Mouse (Mus musculus): Measurements from ENCODE around the gene Cadps. TPM values are rescaled to one million over a fixed set of nuclear protein-coding genes. Genes with fewer than 3 reads are reported as not detected.

Cadps gene
- total RNA-seq, 1 experiment from 2014 or later: not detected

GRCm38 (mm10) chr14:12780016-12780415, 42.9 kb downstream of the Cadps start:
- no peak for ATAC-seq (replicated peaks in 1 of 2; ENCODE audit: insufficient read depth in 1 of 2, low FRiP score in 2 of 2, low TSS enrichment in 1 of 2, low read depth in 1 of 2, poor library complexity in 2 of 2, severe bottlenecking in 2 of 2)

GRCm38 (mm10) chr14:12777990-12778389, 44.9 kb downstream of the Cadps start:
- ATAC-seq (replicated peaks in 1 of 2; ENCODE audit: insufficient read depth in 1 of 2, low FRiP score in 2 of 2, low TSS enrichment in 1 of 2, low read depth in 1 of 2, poor library complexity in 2 of 2, severe bottlenecking in 2 of 2): no peak

GRCm38 (mm10) chr14:12768870-12769269, 54.0 kb downstream of the Cadps start:
- ATAC-seq (replicated peaks in 1 of 2; ENCODE audit: insufficient read depth in 1 of 2, low FRiP score in 2 of 2, low TSS enrichment in 1 of 2, low read depth in 1 of 2, poor library complexity in 2 of 2, severe bottlenecking in 2 of 2): no peak

DNA sequence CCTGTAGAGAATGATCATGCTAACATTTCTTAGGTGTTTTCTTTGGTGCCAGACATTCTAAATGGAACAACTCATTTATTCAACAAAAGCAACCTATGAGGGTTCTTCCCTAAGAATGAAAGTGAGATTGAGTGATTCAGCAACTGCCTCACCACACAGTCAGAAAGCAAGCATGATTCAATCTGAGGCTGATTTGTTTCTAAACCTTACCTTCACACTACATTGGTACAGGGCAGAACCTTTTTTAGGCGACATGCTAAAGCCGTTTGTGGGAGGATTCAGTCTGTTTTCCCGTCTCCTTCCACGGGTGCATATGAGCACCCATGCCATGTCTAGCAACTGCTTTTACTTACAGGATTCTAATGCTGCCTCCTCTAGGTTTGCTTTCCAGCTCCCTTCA, 69.6 kb downstream of the Cadps start:
- no peak for ATAC-seq (replicated peaks in 1 of 2; ENCODE audit: insufficient read depth in 1 of 2, low FRiP score in 2 of 2, low TSS enrichment in 1 of 2, low read depth in 1 of 2, poor library complexity in 2 of 2, severe bottlenecking in 2 of 2)

- peak; percentile 69 to 89 for ATAC-seq (replicated peaks in 1 of 2; ENCODE audit: insufficient read depth in 1 of 2, low FRiP score in 2 of 2, low TSS enrichment in 1 of 2, low read depth in 1 of 2, poor library complexity in 2 of 2, severe bottlenecking in 2 of 2)
These were observed 71.1 kb downstream of the Cadps start for GRCm38 (mm10) chr14:12751821-12752220.

DNA sequence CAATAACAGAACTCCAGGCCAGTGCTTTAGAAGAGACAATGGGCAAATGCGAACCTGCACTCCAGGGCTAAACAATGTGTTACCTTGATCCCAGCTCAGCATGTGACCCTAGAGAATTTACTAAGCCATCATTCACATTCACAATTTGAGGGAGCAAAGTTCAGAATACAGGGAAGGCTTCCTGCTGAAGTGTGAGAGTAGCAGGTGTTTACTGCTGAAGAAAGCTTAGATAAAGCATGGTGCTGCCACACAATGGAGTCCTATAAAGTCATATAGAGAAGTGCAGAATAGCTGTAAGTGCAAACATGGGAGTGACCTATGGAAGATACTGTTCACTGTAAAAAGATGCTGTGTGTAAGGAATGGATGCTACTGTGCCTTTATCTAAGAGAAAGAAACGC, 91.9 kb downstream of the Cadps start:
- ATAC-seq (replicated peaks in 1 of 2; ENCODE audit: insufficient read depth in 1 of 2, low FRiP score in 2 of 2, low TSS enrichment in 1 of 2, low read depth in 1 of 2, poor library complexity in 2 of 2, severe bottlenecking in 2 of 2): no peak

- ATAC-seq (replicated peaks in 1 of 2; ENCODE audit: insufficient read depth in 1 of 2, low FRiP score in 2 of 2, low TSS enrichment in 1 of 2, low read depth in 1 of 2, poor library complexity in 2 of 2, severe bottlenecking in 2 of 2): no peak
These were observed 100.3 kb downstream of the Cadps start for GRCm38 (mm10) chr14:12722452-12723194.

DNA sequence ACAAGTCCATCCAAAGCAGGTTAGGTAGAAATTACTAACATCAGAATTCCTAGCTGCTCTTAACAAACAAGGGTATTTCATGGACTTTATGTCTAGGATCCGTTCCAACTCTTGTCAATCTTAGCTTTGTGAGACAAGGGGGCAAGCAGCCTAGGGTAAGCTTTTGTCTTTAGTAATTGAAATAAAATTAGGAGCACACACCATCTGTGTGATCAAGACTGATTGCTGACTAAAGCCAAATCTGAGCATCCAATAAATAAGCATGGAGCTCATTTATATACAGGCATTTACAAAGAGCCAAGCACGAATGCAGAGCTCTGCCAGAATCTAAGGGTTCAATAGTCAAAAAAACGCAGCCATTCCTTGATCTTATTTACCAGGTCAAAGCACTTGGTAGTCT, 104.1 kb downstream of the Cadps start:
- no peak for ATAC-seq (replicated peaks in 1 of 2; ENCODE audit: insufficient read depth in 1 of 2, low FRiP score in 2 of 2, low TSS enrichment in 1 of 2, low read depth in 1 of 2, poor library complexity in 2 of 2, severe bottlenecking in 2 of 2)

GRCm38 (mm10) chr14:12715906-12716659, 106.8 kb downstream of the Cadps start:
- ATAC-seq (replicated peaks in 1 of 2; ENCODE audit: insufficient read depth in 1 of 2, low FRiP score in 2 of 2, low TSS enrichment in 1 of 2, low read depth in 1 of 2, poor library complexity in 2 of 2, severe bottlenecking in 2 of 2): no peak

DNA sequence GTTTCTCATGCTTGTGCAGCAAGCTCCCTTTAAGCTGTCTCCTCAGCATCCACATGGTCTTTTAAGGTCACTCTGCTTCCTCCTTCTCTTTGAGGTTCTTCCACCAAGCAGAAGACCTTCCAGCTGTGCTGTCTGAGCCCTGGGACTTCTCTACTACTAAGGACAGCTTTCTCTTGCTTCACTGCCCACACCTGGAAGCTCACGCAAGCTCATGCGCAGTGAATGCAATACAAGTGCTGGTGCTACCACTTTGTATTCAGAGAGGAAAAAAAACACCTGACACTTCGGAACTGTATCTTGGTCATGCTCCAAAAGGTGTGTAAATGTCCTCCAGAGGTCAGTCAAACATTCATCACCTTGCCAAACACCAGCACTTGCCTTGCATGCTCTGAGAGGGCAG, 115.5 kb downstream of the Cadps start:
- ATAC-seq (replicated peaks in 1 of 2; ENCODE audit: insufficient read depth in 1 of 2, low FRiP score in 2 of 2, low TSS enrichment in 1 of 2, low read depth in 1 of 2, poor library complexity in 2 of 2, severe bottlenecking in 2 of 2): no peak

DNA sequence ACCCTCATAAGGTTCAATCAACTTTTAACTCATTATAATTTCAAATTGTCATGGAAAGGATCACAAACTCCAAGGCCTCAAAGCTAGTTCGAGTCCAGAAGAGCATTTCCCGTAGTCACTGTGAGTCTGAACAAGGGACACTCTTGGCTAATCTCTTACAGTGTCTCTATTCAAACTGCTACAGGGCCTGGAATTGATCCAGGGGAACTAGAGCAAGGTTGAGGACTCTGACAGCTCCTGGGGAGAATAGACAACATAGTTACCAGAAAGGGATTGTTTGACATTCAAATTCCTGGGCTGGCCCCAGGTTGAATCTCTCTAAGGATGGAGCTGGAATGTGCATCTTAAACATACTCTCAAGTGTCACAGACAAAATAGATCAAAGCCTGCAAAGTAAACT, 118.4 kb downstream of the Cadps start:
- no peak for ATAC-seq (replicated peaks in 1 of 2; ENCODE audit: insufficient read depth in 1 of 2, low FRiP score in 2 of 2, low TSS enrichment in 1 of 2, low read depth in 1 of 2, poor library complexity in 2 of 2, severe bottlenecking in 2 of 2)

GRCm38 (mm10) chr14:12690201-12690600, 132.7 kb downstream of the Cadps start:
- ATAC-seq (replicated peaks in 1 of 2; ENCODE audit: insufficient read depth in 1 of 2, low FRiP score in 2 of 2, low TSS enrichment in 1 of 2, low read depth in 1 of 2, poor library complexity in 2 of 2, severe bottlenecking in 2 of 2): no peak

- ATAC-seq (replicated peaks in 1 of 2; ENCODE audit: insufficient read depth in 1 of 2, low FRiP score in 2 of 2, low TSS enrichment in 1 of 2, low read depth in 1 of 2, poor library complexity in 2 of 2, severe bottlenecking in 2 of 2): no peak
These were observed 137.9 kb downstream of the Cadps start for GRCm38 (mm10) chr14:12685015-12685414.

DNA sequence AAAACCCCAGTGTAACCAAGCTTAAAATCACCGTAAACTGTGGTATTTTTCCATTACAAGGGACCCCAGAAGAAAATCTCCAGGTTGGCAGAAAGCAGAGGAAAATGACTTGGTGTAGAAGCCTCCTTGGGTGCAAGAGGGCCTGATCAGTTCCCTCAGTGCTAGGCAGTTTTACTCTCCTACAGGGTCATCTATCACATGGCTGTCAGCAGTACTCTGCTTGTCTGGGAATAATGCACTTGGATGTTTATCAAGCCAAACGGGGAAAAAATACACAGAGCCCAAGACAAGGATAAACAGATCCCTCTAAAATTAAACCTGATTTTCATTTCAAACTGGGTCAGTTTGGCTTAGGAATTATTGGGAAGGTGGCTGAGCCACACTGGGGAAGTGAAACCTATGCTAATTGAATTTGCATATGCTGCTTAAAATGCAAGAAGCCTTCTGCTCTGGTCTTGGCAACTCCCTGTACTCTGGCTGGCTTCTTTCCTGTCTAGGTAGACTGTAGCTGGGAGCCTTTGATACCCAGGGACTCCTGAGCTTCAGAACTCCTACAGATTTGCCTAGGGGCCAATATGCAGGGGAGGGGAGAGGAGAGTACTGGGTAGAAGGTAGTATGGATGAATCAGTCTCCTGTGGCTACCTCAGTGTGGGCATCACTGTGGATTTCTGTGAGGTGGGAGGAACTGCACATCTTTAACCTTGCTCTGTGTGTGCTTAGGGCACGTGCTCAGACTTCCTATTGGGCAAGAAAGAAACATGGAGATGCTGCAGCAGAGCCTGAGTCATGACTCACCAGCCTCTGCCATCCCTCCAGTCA, 141.8 kb downstream of the Cadps start:
- no peak for ATAC-seq (replicated peaks in 1 of 2; ENCODE audit: insufficient read depth in 1 of 2, low FRiP score in 2 of 2, low TSS enrichment in 1 of 2, low read depth in 1 of 2, poor library complexity in 2 of 2, severe bottlenecking in 2 of 2)

- no peak for ATAC-seq (replicated peaks in 1 of 2; ENCODE audit: insufficient read depth in 1 of 2, low FRiP score in 2 of 2, low TSS enrichment in 1 of 2, low read depth in 1 of 2, poor library complexity in 2 of 2, severe bottlenecking in 2 of 2)
These were observed 161.4 kb downstream of the Cadps start for GRCm38 (mm10) chr14:12661430-12661829.

DNA sequence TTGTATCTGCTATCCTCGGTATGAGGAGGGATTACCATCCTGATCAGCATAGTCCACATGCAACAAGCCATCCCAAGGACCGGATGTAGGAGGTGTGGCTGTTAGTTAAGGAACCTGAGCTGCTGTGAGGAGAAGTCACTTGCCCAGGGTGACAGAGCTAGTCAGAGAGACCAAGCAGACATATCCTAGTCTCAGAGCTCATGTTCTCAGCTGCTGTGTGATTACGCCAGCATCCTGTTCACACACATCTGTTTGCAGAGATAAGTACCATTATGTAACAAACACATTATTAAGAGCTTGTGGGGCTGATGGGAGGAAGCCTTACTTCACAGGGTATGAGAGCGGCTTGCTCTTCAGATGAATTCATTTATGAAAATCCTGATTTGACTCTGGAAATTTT, 165.5 kb downstream of the Cadps start:
- ATAC-seq (replicated peaks in 1 of 2; ENCODE audit: insufficient read depth in 1 of 2, low FRiP score in 2 of 2, low TSS enrichment in 1 of 2, low read depth in 1 of 2, poor library complexity in 2 of 2, severe bottlenecking in 2 of 2): peak; percentile 45 to 59

DNA sequence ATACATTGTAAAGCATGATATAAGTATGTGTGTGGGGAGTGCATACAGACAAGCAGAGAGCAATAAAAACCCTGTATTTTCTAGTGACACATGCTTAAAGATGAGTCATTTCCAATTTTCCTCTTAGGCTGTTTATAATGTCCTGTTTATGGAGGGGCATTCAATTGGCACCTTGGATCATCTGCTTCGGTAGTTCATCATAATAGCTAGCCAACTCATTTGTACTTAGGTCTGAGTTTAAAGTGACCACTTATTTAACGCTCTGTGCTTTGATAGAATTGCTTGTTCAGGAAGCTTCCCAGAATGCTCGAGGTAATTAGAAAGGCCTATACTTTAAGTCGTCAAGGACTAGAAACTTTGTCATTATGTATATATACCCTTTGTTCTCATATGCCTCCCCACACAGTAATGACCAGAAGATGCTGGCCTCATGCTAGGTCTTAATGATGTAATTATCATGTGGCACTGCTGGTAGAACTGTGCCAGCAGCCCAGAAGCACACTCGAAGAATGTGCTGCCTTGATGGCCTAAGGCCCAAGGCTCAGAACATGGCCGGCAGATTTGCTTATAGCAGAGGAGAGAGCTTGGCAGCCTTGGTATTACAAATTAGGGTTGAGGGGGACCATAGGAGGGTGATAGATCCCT, 179.9 kb downstream of the Cadps start:
- ATAC-seq (replicated peaks in 1 of 2; ENCODE audit: insufficient read depth in 1 of 2, low FRiP score in 2 of 2, low TSS enrichment in 1 of 2, low read depth in 1 of 2, poor library complexity in 2 of 2, severe bottlenecking in 2 of 2): no peak

DNA sequence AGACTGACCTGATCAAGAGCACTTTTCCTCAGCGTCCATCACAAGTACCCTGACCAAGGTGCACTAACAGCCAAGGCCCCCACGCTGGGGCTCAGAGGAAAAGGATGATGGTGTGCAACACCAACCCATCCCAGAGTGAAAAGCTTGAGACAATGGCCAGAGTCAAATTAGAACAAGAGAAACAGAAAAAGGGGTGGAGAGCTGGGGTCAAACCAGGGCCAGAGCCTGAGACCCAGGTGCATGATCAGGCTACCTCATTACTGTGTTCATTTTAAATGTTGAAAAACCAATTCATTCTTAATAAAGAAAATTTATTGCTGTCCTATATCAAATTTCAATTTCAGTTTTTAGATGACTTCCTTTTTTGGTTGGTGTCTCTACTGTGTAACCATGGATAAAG, 184.1 kb downstream of the Cadps start:
- no peak for ATAC-seq (replicated peaks in 1 of 2; ENCODE audit: insufficient read depth in 1 of 2, low FRiP score in 2 of 2, low TSS enrichment in 1 of 2, low read depth in 1 of 2, poor library complexity in 2 of 2, severe bottlenecking in 2 of 2)

Data from hematopoietic stem cell, adult 5-6 weeks (primary cell).